Mouse (Mus musculus) thymus, postnatal 14 days (tissue): Measurements from ENCODE around the gene Platr17.
"Not testable (repeated sequence)": the region's sequence is repeated elsewhere in the genome, so short reads cannot be mapped to it uniquely, and the experiment has no call there.

Experiments used
- DNase-seq: peaks from one replicate; pipeline ENCODE4 v3.0.0; 2021

Gene Platr17

DNA sequence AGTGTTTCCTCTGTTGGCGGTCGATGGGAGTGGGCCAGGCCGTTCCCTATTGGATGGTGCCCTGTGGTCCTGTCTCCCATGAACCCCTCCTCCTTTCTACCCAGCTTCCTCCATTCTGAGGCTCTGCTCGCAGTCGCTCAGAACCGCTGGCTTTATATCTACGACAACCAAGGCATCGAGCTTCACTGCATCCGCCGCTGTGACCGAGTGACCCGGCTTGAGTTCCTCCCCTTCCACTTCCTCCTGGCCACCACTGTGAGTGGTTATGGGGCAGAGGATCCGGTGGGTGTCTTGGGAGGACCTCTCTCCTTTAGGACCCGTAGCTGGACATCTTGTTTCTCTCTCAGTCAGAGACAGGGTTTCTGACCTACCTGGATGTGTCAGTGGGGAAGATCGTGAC lies 38.5 kb downstream of the Platr17 start:
- no peak for DNase-seq

DNA sequence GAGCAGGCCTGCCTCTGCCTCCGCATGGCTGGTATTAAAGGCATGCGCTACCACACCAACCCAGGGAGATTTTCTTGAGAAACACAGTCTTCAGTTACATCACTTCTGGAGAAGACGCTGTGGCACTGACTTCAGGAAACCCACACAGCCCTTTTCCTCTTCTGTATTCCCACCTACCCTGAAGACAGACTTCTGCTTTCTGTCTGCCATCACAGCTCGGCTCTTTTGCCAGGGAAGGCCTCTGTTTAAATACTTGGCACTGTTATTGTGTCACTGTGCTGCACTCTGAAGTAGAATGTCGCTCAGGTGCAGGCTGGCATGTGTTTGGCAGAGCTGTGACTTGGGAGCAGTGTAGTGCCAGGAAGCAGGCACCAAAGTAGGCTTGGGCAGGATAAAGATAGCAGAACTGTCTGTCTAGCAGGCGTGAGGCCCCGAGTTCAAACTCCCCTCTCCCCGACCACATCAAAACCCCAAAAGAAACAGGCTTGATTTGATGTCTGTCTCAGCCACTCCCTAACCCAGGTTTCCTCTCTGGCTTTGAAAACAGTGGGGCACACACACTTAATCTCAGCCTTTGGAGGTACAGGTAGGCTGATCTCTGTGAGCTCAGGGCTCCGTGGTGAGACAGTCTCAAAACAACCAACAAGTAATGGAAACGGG lies 42.6 kb downstream of the Platr17 start:
- DNase-seq: peak; percentile 70

DNA sequence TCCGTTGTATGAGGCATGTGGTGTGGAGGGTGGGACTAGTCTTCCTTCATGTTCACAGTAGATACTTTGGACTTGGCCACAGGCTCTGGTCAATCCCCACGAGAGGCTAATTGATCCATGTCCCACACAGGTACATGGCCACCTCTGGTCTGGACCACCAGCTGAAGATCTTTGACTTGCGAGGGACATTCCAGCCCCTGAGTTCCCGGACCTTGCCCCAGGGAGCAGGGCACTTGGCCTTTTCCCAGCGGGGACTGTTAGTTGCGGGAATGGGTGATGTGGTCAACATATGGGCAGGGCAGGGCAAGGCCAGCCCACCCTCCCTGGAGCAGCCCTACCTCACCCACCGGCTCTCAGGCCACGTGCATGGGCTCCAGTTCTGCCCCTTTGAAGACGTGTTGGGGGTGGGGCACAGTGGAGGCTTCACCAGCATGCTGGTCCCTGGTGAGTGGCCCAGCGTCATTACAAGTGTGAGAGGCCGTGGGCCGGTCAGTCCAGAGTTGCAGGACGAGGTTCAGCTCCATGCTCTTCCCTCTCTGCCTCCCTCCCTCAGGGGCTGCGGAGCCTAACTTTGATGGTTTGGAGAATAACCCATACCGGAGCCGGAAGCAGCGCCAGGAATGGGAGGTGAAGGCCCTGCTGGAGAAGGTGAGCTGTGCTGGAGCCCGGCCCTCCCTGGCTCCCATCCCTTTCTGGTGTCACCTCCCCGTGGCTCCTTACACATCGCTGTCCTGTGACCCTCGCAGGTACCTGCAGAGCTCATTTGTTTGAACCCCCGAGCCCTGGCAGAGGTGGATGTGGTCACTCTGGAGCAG lies 43.4 kb downstream of the Platr17 start:
- DNase-seq: no peak

- no peak for DNase-seq
Measured at GRCm38 (mm10) chr17:33948905-33949537, 44.1 kb downstream of the Platr17 start.

- no peak for DNase-seq
Measured at GRCm38 (mm10) chr17:33950131-33950625, 45.2 kb downstream of the Platr17 start.

GRCm38 (mm10) chr17:33951021-33951946 lies 46.3 kb downstream of the Platr17 start, which contains the start of gene B3galt4:
Gene B3galt4 (minus strand): TSS chr17:33951488.
- DNase-seq: peak; percentile 85

DNA sequence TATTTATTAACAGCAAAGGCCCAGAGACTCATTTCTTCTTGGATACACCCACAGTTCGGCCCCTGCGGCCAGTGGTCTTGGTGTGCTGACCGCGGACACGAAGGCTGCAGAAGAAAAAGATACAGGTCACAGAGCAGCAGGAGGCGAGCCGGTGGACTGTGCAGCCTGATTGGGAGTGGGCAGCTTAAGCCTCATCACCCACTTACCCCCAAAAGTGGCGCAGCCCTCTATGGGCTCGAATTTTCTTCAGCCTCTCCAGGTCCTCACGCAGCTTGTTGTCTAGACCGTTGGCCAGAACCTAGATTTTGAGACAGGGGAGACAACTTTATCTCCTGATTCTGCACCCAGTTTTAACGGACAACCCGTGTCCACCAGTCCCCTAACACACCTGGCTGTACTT lies 47.1 kb downstream of the Platr17 start:
- DNase-seq: not testable (repeated sequence)

DNA sequence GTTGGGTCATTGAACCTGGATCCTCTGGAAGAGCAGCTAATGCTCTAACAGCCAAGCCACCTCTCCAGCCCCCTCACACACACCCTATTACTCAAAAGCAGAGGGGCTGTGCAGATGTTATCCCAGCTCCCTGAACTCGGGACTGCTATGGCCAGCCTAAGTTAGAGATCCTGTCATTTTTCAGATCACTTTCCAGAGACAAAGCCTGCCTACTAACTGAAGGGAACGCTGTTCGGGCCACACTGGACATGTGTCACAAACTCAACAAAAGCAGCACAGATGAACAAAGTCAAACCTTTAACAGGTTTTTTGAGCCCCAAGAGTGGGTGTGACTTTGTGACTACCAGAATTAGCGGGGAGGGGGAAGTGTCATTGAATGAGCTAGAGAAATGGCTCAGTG lies 47.9 kb downstream of the Platr17 start:
- no peak for DNase-seq

- DNase-seq: no peak
Measured at GRCm38 (mm10) chr17:33953310-33953709, 48.4 kb downstream of the Platr17 start.

GRCm38 (mm10) chr17:33953961-33954565 lies 49.1 kb downstream of the Platr17 start:
- DNase-seq: no peak

DNA sequence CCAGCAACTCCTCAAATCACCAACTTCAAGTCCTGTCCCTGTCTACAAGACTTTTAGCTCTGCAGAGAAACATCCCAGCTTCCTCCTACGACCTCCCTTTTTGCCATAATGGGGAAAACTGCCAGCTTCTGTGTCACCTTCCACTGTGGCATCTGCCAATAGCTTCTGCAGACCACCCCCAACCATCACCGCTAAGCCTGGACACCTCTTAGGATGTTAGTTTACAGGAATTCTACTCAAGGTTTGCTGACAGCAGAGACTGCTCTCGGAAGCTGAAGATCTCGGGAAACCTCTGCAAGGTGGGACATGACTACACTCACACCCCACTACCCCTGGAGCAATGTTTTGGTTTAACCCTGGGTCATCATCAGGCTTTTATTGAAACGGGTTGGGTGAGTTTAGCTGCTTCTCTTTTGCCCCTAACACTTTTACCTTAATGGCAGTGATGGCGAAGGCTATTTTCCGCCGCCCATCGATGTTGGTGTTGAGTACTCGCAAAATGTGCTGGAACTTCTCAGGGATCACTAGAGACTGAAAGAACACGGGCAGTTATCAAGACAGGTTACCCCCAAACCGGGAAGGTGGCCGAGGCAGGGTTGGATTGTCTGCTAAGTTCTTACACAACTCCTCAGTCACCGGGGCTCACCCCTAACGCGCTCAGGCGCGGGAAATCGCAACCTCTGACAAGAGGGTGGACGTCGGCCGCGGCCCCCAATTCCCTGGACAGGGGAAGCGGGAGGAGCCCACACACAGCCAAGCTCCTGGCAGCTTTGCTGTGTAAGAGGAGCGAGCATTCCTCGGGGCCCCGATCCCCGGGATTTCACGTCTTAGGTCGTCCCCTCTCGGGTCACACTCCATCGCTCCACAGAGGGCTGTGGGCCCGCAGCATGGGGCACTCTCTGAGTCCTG lies 50.0 kb downstream of the Platr17 start:
- DNase-seq: no peak

GRCm38 (mm10) chr17:33955555-33956214 lies 50.8 kb downstream of the Platr17 start, which contains the start of the genes Vps52 and Rps18:
Gene Vps52 (plus strand): TSS chr17:33955812.
Gene Rps18 (minus strand): TSS chr17:33956001.
- DNase-seq: peak; percentile 97
